Mouse (Mus musculus): ENCODE results near the gene Ubash3b. TPM values are rescaled to one million over a fixed set of nuclear protein-coding genes. Genes with fewer than 3 reads are reported as not detected.

The Ubash3b gene
- polyA plus RNA-seq (2017; shearing (Covaris generic)) = 20.2 TPM

DNA sequence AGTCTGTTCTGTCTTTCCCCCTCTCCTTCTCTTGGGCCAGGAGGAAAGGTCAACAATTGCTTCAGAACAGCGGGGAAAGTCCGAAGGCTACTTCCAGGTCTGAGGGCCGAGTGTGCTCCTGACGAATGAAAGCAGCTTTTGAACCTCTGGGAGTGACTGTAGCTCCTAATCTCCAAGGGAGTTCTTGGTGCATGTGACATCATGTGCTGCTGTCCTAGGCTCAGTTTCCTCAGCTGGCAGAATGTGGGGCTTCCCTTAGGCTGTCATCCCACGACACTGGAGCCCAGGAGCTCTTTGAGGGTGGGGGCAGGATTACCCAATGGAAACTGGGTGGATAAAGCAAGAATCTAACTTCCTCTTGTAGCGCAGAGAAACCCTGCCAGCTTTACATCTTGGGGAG, at the start of gene Ubash3b:
Ubash3b (minus strand) TSS at position 285 of the 400 bp plus-strand sequence.

DNA sequence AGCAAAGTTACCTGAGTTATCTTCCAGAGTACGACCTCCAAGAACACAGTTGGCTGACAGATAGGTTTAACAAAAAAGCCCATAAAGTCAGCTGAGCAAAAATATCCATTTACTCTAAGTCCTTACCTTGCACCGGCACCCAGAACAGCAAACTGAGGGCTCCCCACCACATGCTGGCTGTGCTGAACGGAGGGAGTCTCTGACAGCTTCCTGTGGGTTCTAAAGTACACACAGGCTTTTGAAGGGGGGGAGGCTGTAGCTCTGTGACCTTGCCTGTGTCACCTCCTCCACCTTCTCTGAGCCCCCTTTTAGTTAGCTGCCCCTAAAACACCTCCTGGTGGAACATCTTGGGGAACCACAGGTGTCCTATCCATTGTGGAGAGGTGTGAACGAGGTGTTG, 157.1 kb downstream of the Ubash3b start, which contains the start of gene Crtam:
Crtam (minus strand) TSS at position 214 of the 400 bp plus-strand sequence.

GRCm38 (mm10) chr9:40963586-40964417, 197.7 kb downstream of the Ubash3b start, which contains the start of gene Jhy:
TSS of gene Jhy (minus strand) at chr9:40964118.

Other genes with a start within 250 kb of the Ubash3b start
- gene Jhy, start 197.6 kb downstream of the Ubash3b start, polyA plus RNA-seq (2017; shearing (Covaris generic)) = not detected
- 2.2 TPM for gene Crtam, start 157.1 kb downstream of the Ubash3b start, polyA plus RNA-seq (2017; shearing (Covaris generic))

All from activated CD4-positive, CD25-positive, alpha-beta regulatory T cell, adult 9 weeks (primary cell).